Mouse (Mus musculus) bone marrow, adult 2 months (tissue): ENCODE measurements around the gene Srebf2. TPM values are rescaled to one million over a fixed set of nuclear protein-coding genes. Genes with fewer than 3 reads are reported as not detected.

Experiments used
- H3K27ac ChIP-seq: fragments of 200-500 bp; 2 replicates; pipeline ENCODE4 v1.5.1; 2012; ENCODE audit warnings: low read depth, mild to moderate bottlenecking, control low read depth, inconsistent platforms, low read length; ENCODE audit not compliant: control insufficient read depth, poor library complexity, insufficient read depth
- H3K4me1 ChIP-seq: fragments of 200-500 bp; 2 replicates; pipeline ENCODE4 v1.6.1; 2011; ENCODE audit warnings: low read length; ENCODE audit not compliant: control insufficient read depth, insufficient read depth
- H3K4me3 ChIP-seq: fragments of 200-500 bp; replicated peaks from 2 replicates; pipeline ENCODE3; 2011; ENCODE audit warnings: mild to moderate bottlenecking, low read depth, low read length, control low read depth; ENCODE audit not compliant: control insufficient read depth
- CTCF ChIP-seq: fragments of 200-500 bp; IDR thresholded peaks from 2 replicates; pipeline ENCODE4 v1.5.1; 2011; ENCODE audit warnings: low read length, control low read depth; ENCODE audit not compliant: control insufficient read depth, insufficient read depth
- POLR2A ChIP-seq: fragments of 200-500 bp; IDR thresholded peaks from 2 replicates; pipeline ENCODE4 v1.6.1; 2011; ENCODE audit warnings: low read depth, mild to moderate bottlenecking, control low read depth, low read length, borderline replicate concordance; ENCODE audit not compliant: control insufficient read depth
- WGBS: fragments of 180-500 bp; shearing (Covaris S2); methylation state at CpG from one replicate; pipeline ENCODE4 v1.1.7; 2018; 5-methylcytosine and 5-hydroxymethylcytosine counted together
- polyA plus RNA-seq: library from polyadenylated mRNA; stranded (reverse); fragments of >200 nt; gene quantifications from 2 replicates; pipeline ENCODE4 v1.2.4, GENCODE M21; 2011; ENCODE audit warnings: low replicate concordance; ENCODE audit not compliant: missing spikeins, insufficient read depth, insufficient read length

The Srebf2 gene
- polyA plus RNA-seq, 1 experiment: 46.3 TPM

GRCm38 (mm10) chr15:82167201-82168168 lies 20.5 kb downstream of the Srebf2 start:
- WGBS: 75% methylated on average over 23 of the region's 23 CpGs
- peaks cover 7% of the 10 kb centered on the region for H3K4me1 ChIP-seq
- TF ChIP-seq CTCF: no peak
- H3K27ac ChIP-seq: peak overlapping the region; percentile 71; the same call in 1 of the 2 replicates
- no peak overlapping the region for H3K4me3 ChIP-seq

- no peak for TF ChIP-seq CTCF
- TF ChIP-seq POLR2A: no peak
- 92% methylated on average over 5 of the region's 5 CpGs for WGBS
- H3K27ac ChIP-seq: no peak overlapping the region
- no peak overlapping the region for H3K4me3 ChIP-seq
- peaks cover 3% of the 10 kb centered on the region; the same call in 1 of the 2 replicates for H3K4me1 ChIP-seq
These were observed 22.7 kb downstream of the Srebf2 start for GRCm38 (mm10) chr15:82169671-82170070.

GRCm38 (mm10) chr15:82170437-82171377 lies 23.7 kb downstream of the Srebf2 start:
- H3K27ac ChIP-seq: no peak overlapping the region
- WGBS: 95% methylated on average over 36 of the region's 36 CpGs

GRCm38 (mm10) chr15:82172648-82173047 lies 25.7 kb downstream of the Srebf2 start:
- no peak overlapping the region for H3K27ac ChIP-seq
- 79% methylated on average over 8 of the region's 8 CpGs for WGBS
- TF ChIP-seq CTCF (no peak), POLR2A (no peak)

More at GRCm38 (mm10) chr15:82170437-82171377, 23.7 kb downstream of the Srebf2 start:
- TF ChIP-seq CTCF: no peak
- TF ChIP-seq POLR2A: no peak
- no peak overlapping the region for H3K4me3 ChIP-seq
- peaks cover 1% of the 10 kb centered on the region; the same call in 1 of the 2 replicates for H3K4me1 ChIP-seq

GRCm38 (mm10) chr15:82175091-82175490 lies 28.1 kb downstream of the Srebf2 start:
- H3K27ac ChIP-seq: no peak overlapping the region
- H3K4me3 ChIP-seq: no peak overlapping the region
- TF ChIP-seq POLR2A: no peak
- H3K4me1 ChIP-seq: no peaks in the 10 kb centered on the region
- 91% methylated on average over 9 of the region's 9 CpGs for WGBS

More at GRCm38 (mm10) chr15:82172648-82173047, 25.7 kb downstream of the Srebf2 start:
- H3K4me1 ChIP-seq: no peaks in the 10 kb centered on the region
- H3K4me3 ChIP-seq: no peak overlapping the region

- Histone ChIP-seq H3K4me1 (no peaks in the 10 kb centered on the region), H3K27ac (no peak overlapping the region), H3K4me3 (no peak overlapping the region)
- WGBS: 91% methylated on average over 7 of the region's 7 CpGs
- TF ChIP-seq CTCF (no peak), POLR2A (no peak)
These were observed 30.8 kb downstream of the Srebf2 start for GRCm38 (mm10) chr15:82177743-82178290.

GRCm38 (mm10) chr15:82181131-82181530 lies 34.1 kb downstream of the Srebf2 start:
- 53% methylated on average over 5 of the region's 5 CpGs for WGBS
- TF ChIP-seq CTCF (no peak), POLR2A (no peak)
- Histone ChIP-seq H3K4me1 (peaks cover 8% of the 10 kb centered on the region; the same call in 1 of the 2 replicates), H3K4me3 (no peak overlapping the region), H3K27ac (no peak overlapping the region)
